Mouse (Mus musculus) Patski (cell line): Measurements from ENCODE around the gene Krt42. TPM values are rescaled to one million over a fixed set of nuclear protein-coding genes. Genes with fewer than 3 reads are reported as not detected.

Source experiments
- ATAC-seq: fragments of 100-300 bp; one replicate; pipeline ENCODE4 v1.8.0; 2021
- CTCF ChIA-PET: fragments of 350-600 bp; sonication (Branson Sonifier 250); formaldehyde crosslinking; loops from one replicate; lab custom pipeline; 2022; ENCODE audit warnings: inconsistent platforms; lab: Charles Lee
- POLR2A ChIA-PET: fragments of 350-600 bp; sonication (Branson Sonifier 250); formaldehyde crosslinking; loops from one replicate; lab custom pipeline; 2022; ENCODE audit warnings: antibody characterized with exemption, inconsistent platforms; lab: Charles Lee
- DNase-seq: peaks from one replicate; pipeline ENCODE4 v3.0.0-alpha.2; 2011; ENCODE audit warnings: low read depth, low spot score
- H3K27me3 ChIP-seq: fragments of 371-371 bp; one replicate; pipeline ENCODE4 v1.5.1; 2021
- CTCF ChIP-seq: fragments of 100-300 bp; IDR thresholded peaks from one replicate; pipeline ENCODE4 v1.5.1; 2021
- in situ Hi-C: fragments of 300-500 bp; cut with MboI; formaldehyde crosslinking; loops from 3 replicates; pipeline ENCODE4 v1.11.1; 2018; ENCODE audit warnings: low pct_unique_long_range_greater_than_20kb, mixed read lengths
- polyA plus RNA-seq: library from polyadenylated mRNA; unstranded; gene quantifications from one replicate; pipeline ENCODE4 v1.2.3, GENCODE M21; 2021

Gene Krt42
- polyA plus RNA-seq, 1 experiment from 2014 or later: 0.08 TPM

DNA sequence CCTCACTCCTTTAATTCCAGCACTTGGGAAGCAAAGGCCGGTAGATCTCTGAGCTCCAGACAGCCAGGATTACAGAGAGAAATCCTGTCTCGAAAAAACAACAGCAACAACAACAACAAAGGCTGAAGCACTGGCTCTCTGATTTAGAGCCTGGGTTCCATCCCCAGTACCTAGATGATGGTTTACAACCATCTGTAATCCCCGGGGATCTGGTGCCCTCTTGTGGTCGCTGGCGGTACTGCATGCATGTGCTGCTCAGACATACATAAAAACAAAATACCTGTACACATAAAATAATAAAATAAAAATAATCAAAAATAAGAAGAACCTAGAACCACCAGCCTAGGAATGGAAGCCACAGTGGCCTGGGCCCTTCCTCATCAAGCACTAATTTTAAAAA, 30.6 kb upstream of the Krt42 start:
- no peaks in the 10 kb centered on the region for H3K27me3 ChIP-seq
- TF ChIP-seq CTCF: peak; percentile 91
- ChIA-PET POLR2A (no interaction called here), CTCF (interaction anchor here (0.9 to 11.7 kb wide), 4 partner anchors 8 to 22 kb away, joined by 3 to 210 read pairs (median 6); no protein-coding TSS in a partner anchor)
- in situ Hi-C loops: no loop called here
- DNase-seq (no peak), ATAC-seq (no peak)

GRCm38 (mm10) chr11:100298274-100299036, 28.8 kb upstream of the Krt42 start:
- peak; percentile 75 for ATAC-seq
- peak; percentile 93 for TF ChIP-seq CTCF
- ChIA-PET POLR2A (interaction anchor here (0.6 to 0.8 kb wide), 2 partner anchors 10 to 130 kb away, joined by 3 to 10 read pairs; no protein-coding TSS in a partner anchor), CTCF (interaction anchor here (0.6 to 11.7 kb wide), 12 partner anchors 8 to 912 kb away, joined by 3 to 210 read pairs (median 4); no protein-coding TSS in a partner anchor)
- in situ Hi-C loops: loop anchor here (5.0 kb wide), 3 partner anchors 291 to 836 kb away; no protein-coding TSS in a partner anchor
- H3K27me3 ChIP-seq: no peaks in the 10 kb centered on the region
- no peak for DNase-seq

- peak; percentile 64 for TF ChIP-seq CTCF
- ChIA-PET POLR2A (interaction anchor here (0.6 to 0.8 kb wide), 2 partner anchors 9 to 129 kb away, joined by 3 to 10 read pairs; no protein-coding TSS in a partner anchor), CTCF (interaction anchor here (1.0 to 11.7 kb wide), 11 partner anchors 8 to 912 kb away, joined by 3 to 210 read pairs (median 5); no protein-coding TSS in a partner anchor)
- H3K27me3 ChIP-seq: no peaks in the 10 kb centered on the region
- in situ Hi-C loops: loop anchor here (5.0 kb wide), 3 partner anchors 290 to 836 kb away; no protein-coding TSS in a partner anchor
- no peak for ATAC-seq
- DNase-seq: no peak
These were observed 28.1 kb upstream of the Krt42 start for GRCm38 (mm10) chr11:100297801-100298200.

DNA sequence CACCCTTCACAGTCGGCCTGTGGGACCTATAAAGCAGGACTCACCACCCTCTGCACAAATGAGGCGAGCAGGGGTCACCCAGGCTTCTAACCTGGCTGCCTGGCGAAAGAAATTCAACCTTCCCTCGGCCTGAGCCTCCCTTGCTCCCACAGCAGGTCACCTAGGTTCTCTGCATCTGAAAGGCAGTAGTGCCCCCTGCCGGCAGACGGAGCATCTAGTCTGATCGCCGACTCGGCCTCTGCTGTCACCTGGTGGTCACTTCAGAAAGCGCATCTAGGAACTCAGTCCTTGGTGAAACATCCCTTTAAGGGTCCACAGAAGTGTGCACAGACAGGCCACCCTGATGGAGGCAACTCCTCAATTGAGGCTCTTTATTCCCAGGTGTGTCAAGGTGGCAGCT, 25.6 kb upstream of the Krt42 start:
- no peak for TF ChIP-seq CTCF
- ATAC-seq (peak; percentile 42), DNase-seq (no peak)
- in situ Hi-C loops: loop anchor here (5.0 kb wide), 3 partner anchors 288 to 833 kb away; no protein-coding TSS in a partner anchor
- ChIA-PET POLR2A (interaction anchor here (0.9 kb wide), 1 partner anchor 832 kb away, joined by 3 read pairs; no protein-coding TSS in a partner anchor), CTCF (interaction anchor here (0.8 to 11.7 kb wide), 13 partner anchors 11 to 931 kb away, joined by 3 to 210 read pairs (median 3); no protein-coding TSS in a partner anchor)
- H3K27me3 ChIP-seq: no peaks in the 10 kb centered on the region

DNA sequence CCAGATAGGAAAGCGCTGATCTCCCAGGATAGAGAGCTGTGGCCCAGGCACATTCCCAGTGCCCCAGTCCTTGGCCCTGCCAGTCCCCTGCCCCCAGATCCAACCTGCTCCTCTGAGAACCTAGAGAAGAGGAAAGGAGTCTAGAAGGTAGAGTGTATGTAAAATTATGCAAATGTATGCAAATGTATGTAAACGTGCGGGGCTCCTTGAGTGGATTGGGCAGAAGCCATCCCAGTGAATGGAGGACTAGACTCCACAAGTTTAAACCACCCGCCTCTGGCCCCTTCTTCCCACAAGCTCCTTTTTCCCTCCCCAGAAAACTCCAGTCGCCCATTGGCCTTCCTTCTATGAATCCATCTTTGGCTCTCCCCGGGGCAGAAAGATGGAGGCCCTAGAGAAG, 23.2 kb upstream of the Krt42 start:
- ChIA-PET CTCF (interaction anchor here (1.3 to 11.7 kb wide), 2 partner anchors 9 to 14 kb away, joined by 3 to 210 read pairs; no protein-coding TSS in a partner anchor), POLR2A (no interaction called here)
- no peak for ATAC-seq
- in situ Hi-C loops: loop anchor here (5.0 kb wide), 1 partner anchor 911 kb away; no protein-coding TSS in a partner anchor
- DNase-seq: no peak
- TF ChIP-seq CTCF: no peak
- H3K27me3 ChIP-seq: no peaks in the 10 kb centered on the region

DNA sequence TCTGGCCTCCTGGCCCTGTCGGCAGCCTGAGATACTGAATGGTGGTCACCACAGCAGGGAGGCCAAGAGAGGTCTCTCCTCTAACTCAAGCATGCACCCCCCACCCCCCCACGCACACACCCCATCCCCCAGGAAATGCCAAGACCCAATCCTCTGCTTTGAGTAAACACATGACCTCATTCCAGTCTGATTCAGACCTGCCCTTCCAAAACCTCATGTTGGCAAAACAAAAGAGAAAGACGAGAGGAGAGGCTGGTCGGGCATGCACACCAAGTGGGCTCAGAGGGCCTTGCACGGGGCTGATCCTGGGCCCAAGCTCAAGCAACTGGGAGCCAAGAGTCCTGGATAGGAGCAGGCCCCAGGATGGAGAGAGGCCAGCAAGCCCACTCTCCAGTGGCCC, 20.6 kb upstream of the Krt42 start:
- ChIA-PET CTCF (interaction anchor here (0.8 to 11.7 kb wide), 3 partner anchors 6 to 121 kb away, joined by 5 to 210 read pairs (median 5); no protein-coding TSS in a partner anchor), POLR2A (no interaction called here)
- ATAC-seq (peak; percentile 47), DNase-seq (peak; percentile 56)
- no peaks in the 10 kb centered on the region for H3K27me3 ChIP-seq
- in situ Hi-C loops: loop anchor here (5.0 kb wide), 1 partner anchor 908 kb away; no protein-coding TSS in a partner anchor
- TF ChIP-seq CTCF: no peak

- POLR2A ChIA-PET: interaction anchor here (0.6 to 0.7 kb wide), 2 partner anchors 9 to 337 kb away, joined by 3 to 5 read pairs; no protein-coding TSS in a partner anchor
- CTCF ChIA-PET: interaction anchor here (0.9 kb wide), 1 partner anchor 9 kb away, joined by 7 read pairs; no protein-coding TSS in a partner anchor
- in situ Hi-C loops: no loop called here
- H3K27me3 ChIP-seq: no peaks in the 10 kb centered on the region
- no peak for TF ChIP-seq CTCF
- ATAC-seq: peak; percentile 11
- DNase-seq: peak; percentile 31
These were observed 19.3 kb upstream of the Krt42 start for GRCm38 (mm10) chr11:100288942-100289341.

DNA sequence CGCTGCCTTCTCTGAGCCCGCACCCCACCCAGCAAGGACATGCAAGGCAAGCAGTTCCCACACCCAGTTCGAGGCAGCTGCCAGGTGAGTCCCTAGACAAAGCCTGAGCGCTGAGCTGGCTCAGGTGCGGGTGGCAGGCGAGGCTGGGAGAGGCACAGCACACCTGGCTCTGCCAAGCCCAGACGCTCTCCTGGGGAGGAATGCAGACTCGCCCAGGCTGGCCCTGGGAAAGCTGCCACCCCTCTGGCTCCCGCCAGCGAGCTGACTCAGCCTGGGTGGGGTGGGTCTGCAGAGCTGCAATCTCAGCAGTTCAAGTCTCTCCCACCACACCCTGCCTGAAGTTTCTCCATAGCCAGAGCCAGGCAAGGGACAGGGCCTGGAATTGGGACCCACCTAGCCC, 17.4 kb upstream of the Krt42 start:
- peak; percentile 31 for DNase-seq
- in situ Hi-C loops: no loop called here

GRCm38 (mm10) chr11:100284988-100285387, 15.3 kb upstream of the Krt42 start:
- in situ Hi-C loops: loop anchor here (5.0 kb wide), 1 partner anchor 113 kb away; no protein-coding TSS in a partner anchor
- CTCF ChIA-PET: interaction anchor here (8.2 kb wide), 1 partner anchor 11 kb away, joined by 210 read pairs; no protein-coding TSS in a partner anchor
- no peak for DNase-seq
- POLR2A ChIA-PET: no interaction called here
- H3K27me3 ChIP-seq: no peaks in the 10 kb centered on the region
- no peak for ATAC-seq
- TF ChIP-seq CTCF: no peak

More for the DNA sequence above, 17.4 kb upstream of the Krt42 start:
- H3K27me3 ChIP-seq: no peaks in the 10 kb centered on the region
- no peak for TF ChIP-seq CTCF
- POLR2A ChIA-PET: no interaction called here
- CTCF ChIA-PET: interaction anchor here (1.8 to 8.2 kb wide), 2 partner anchors 9 to 21 kb away, joined by 3 to 210 read pairs; no protein-coding TSS in a partner anchor
- peak; percentile 19 for ATAC-seq

DNA sequence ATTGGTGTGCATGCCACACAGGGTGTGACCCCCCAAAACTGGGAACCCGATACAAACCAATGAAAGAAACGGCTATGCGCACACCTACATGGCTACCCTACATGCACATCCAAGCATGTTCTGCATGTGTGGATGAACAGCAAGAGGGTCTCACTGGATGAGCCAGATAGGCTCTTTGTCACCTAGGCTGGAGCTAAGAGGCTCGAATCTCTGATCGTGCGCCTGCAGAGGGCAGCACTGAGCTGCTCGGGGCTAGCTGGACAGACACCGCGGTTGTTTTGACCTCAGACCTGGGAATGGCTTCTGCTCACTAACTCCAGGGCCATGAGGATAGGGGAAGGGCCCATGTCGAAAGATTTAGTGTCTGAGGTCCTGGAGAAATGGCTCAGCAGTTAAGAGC, 12.9 kb upstream of the Krt42 start:
- ChIA-PET CTCF (interaction anchor here (0.6 to 8.2 kb wide), 17 partner anchors 13 to 902 kb away, joined by 3 to 210 read pairs (median 3); partner anchors contain the start of gene Krt33b), POLR2A (no interaction called here)
- TF ChIP-seq CTCF: no peak
- H3K27me3 ChIP-seq: no peaks in the 10 kb centered on the region
- in situ Hi-C loops: loop anchor here (5.0 kb wide), 1 partner anchor 110 kb away; no protein-coding TSS in a partner anchor
- no peak for DNase-seq
- ATAC-seq: no peak
